Mouse (Mus musculus): ENCODE measurements around the gene Sorcs2. TPM values are rescaled to one million over a fixed set of nuclear protein-coding genes. Genes with fewer than 3 reads are reported as not detected.

Gene Sorcs2
- polyA plus RNA-seq, 1 experiment: 5.7 TPM

DNA sequence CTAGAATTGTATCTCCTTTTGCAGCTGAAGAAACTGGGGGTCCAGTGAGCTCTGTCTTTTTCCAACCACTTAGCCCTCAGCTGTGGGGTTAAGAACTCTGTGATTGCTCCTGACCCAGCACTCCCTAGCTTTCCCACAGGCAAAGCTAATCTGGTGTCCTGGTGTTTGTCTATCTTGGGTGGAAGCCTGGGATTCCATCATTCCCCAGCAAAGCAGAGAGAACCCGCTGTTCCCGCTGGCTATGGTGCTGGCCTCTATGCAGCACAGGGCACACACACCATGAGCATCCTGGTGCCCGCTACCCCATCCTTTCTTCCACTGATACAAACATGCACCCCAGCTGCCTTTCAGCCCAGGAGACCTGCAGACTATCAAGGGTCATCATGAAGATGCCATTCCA lies 42.3 kb downstream of the Sorcs2 start:
- TF ChIP-seq CTCF (IDR thresholded peaks at IDR 0.05; ENCODE audit: borderline replicate concordance, control insufficient read depth, extremely low read depth, insufficient read depth, low read length, poor library complexity) (no peak), POLR2A (IDR thresholded peaks at IDR 0.05; ENCODE audit: control insufficient read depth, extremely low read depth, insufficient read depth, low read length, poor library complexity) (no peak)
- 97% methylated on average over 3 of the region's 3 CpGs for WGBS
- H3K4me1 ChIP-seq (replicated peaks; ENCODE audit: control insufficient read depth, insufficient read depth, low read length): peaks cover 26% of the 10 kb centered on the region
- H3K36me3 ChIP-seq (ENCODE audit: control insufficient read depth, insufficient read depth, low read length): no peaks in the 10 kb centered on the region
- H3K27ac ChIP-seq (ENCODE audit: control insufficient read depth, insufficient read depth, low read length): no peak overlapping the region
- no peak for DNase-seq
- H3K4me3 ChIP-seq (ENCODE audit: control insufficient read depth, insufficient read depth, low read length): no peak overlapping the region
- no peaks in the 10 kb centered on the region for H3K27me3 ChIP-seq (ENCODE audit: control insufficient read depth, insufficient read depth, low read length)

GRCm38 (mm10) chr5:36353679-36354078 lies 44.3 kb downstream of the Sorcs2 start:
- peaks cover 11% of the 10 kb centered on the region for H3K4me1 ChIP-seq (replicated peaks; ENCODE audit: control insufficient read depth, insufficient read depth, low read length)
- no peaks in the 10 kb centered on the region for H3K27me3 ChIP-seq (ENCODE audit: control insufficient read depth, insufficient read depth, low read length)
- DNase-seq: no peak
- H3K27ac ChIP-seq (ENCODE audit: control insufficient read depth, insufficient read depth, low read length): no peak overlapping the region
- H3K36me3 ChIP-seq (ENCODE audit: control insufficient read depth, insufficient read depth, low read length): no peaks in the 10 kb centered on the region
- H3K4me3 ChIP-seq (ENCODE audit: control insufficient read depth, insufficient read depth, low read length): no peak overlapping the region
- 98% methylated on average over 6 of the region's 6 CpGs for WGBS
- TF ChIP-seq CTCF (IDR thresholded peaks at IDR 0.05; ENCODE audit: borderline replicate concordance, control insufficient read depth, extremely low read depth, insufficient read depth, low read length, poor library complexity) (no peak), POLR2A (IDR thresholded peaks at IDR 0.05; ENCODE audit: control insufficient read depth, extremely low read depth, insufficient read depth, low read length, poor library complexity) (no peak)

DNA sequence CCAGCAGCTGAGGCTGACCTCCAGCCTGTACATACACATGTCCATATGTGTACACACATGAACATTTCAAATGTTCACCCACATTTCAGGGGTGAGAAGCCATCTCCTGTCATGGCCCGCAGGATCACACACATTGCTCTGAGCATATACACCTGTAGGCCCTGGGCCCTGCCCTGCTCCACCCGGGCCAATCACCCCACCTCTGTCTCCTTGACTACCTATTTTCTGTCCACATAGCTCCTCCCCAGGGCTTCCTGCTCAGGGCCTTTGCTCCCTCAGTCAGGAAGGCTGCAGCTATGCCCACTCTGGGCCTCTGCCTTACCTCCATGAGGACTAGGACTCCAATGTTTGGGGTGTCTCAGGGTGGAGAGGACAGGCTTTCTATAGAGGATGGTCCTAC lies 44.7 kb downstream of the Sorcs2 start:
- no peak for TF ChIP-seq CTCF (IDR thresholded peaks at IDR 0.05; ENCODE audit: borderline replicate concordance, control insufficient read depth, extremely low read depth, insufficient read depth, low read length, poor library complexity)
- no peak for TF ChIP-seq POLR2A (IDR thresholded peaks at IDR 0.05; ENCODE audit: control insufficient read depth, extremely low read depth, insufficient read depth, low read length, poor library complexity)
- no peak overlapping the region for H3K27ac ChIP-seq (ENCODE audit: control insufficient read depth, insufficient read depth, low read length)
- H3K27me3 ChIP-seq (ENCODE audit: control insufficient read depth, insufficient read depth, low read length): no peaks in the 10 kb centered on the region
- 71% methylated on average over 2 of the region's 2 CpGs for WGBS
- H3K4me3 ChIP-seq (ENCODE audit: control insufficient read depth, insufficient read depth, low read length): no peak overlapping the region
- no peaks in the 10 kb centered on the region for H3K36me3 ChIP-seq (ENCODE audit: control insufficient read depth, insufficient read depth, low read length)
- DNase-seq: no peak
- peaks cover 9% of the 10 kb centered on the region for H3K4me1 ChIP-seq (replicated peaks; ENCODE audit: control insufficient read depth, insufficient read depth, low read length)

DNA sequence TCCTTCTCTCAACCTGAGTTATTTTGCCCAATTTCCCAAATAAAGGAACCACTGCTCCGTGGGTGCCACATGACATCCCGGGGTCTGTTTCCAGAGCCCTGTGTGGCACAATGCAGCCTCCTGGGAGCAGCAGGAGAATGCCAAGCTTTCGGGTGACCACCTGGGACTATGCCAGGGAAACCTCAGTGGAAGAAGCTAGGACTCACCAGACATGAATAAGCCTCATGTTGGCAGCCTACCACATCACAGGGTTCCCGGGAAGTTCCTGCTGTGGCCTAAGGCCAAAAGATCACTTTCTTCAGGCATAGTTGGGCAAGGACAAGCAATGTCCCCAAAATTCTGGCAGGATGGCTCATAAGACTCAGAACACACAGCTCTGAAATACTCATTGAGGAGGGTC lies 51.2 kb downstream of the Sorcs2 start:
- TF ChIP-seq CTCF (IDR thresholded peaks at IDR 0.05; ENCODE audit: borderline replicate concordance, control insufficient read depth, extremely low read depth, insufficient read depth, low read length, poor library complexity): no peak
- no peak for TF ChIP-seq POLR2A (IDR thresholded peaks at IDR 0.05; ENCODE audit: control insufficient read depth, extremely low read depth, insufficient read depth, low read length, poor library complexity)
- Histone ChIP-seq H3K36me3 (ENCODE audit: control insufficient read depth, insufficient read depth, low read length) (no peaks in the 10 kb centered on the region), H3K4me3 (ENCODE audit: control insufficient read depth, insufficient read depth, low read length) (no peak overlapping the region), H3K27me3 (ENCODE audit: control insufficient read depth, insufficient read depth, low read length) (no peaks in the 10 kb centered on the region), H3K4me1 (replicated peaks; ENCODE audit: control insufficient read depth, insufficient read depth, low read length) (no peaks in the 10 kb centered on the region), H3K27ac (ENCODE audit: control insufficient read depth, insufficient read depth, low read length) (no peak overlapping the region)
- no peak for DNase-seq
- WGBS: 98% methylated on average over 4 of the region's 4 CpGs

DNA sequence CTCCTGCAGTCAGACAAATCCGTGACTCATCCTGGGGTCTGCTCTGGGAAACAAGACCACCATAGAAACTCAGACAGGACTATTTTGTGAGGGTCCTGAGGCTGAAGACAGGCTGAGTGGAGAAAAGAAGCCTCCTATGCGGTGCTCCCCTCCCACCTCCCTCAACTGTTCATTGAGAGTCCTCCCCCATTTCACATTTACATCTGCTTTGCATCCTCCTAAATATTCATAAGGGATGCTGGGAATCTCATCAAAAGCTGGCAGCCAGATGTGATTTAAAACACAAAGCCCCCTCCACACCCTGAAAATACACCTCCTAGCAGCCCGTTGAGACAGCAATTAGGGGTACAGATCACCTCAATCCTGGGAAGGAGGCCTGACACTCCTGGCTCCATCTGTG lies 58.7 kb downstream of the Sorcs2 start:
- no peak for TF ChIP-seq CTCF (IDR thresholded peaks at IDR 0.05; ENCODE audit: borderline replicate concordance, control insufficient read depth, extremely low read depth, insufficient read depth, low read length, poor library complexity)
- TF ChIP-seq POLR2A (IDR thresholded peaks at IDR 0.05; ENCODE audit: control insufficient read depth, extremely low read depth, insufficient read depth, low read length, poor library complexity): no peak

DNA sequence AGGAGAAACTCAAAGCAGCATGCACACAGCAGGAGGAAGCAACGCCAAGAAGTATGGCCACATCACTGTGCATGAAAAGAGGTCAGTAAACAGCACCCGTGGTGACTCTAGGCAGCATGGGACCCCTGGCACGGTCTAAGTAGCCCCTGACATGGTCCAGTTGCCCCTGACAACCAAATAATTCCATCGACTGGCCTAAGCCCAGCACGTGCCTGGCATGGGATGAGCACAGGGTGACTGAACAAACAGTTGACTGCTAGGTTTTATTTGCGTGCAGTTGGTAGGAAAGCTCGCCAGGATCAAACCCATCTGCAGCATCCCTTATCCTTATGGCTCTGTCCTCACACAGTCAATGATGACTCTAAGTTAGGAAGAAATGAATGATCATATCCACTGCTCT lies 61.7 kb downstream of the Sorcs2 start:
- Histone ChIP-seq H3K27me3 (ENCODE audit: control insufficient read depth, insufficient read depth, low read length) (no peaks in the 10 kb centered on the region), H3K4me1 (replicated peaks; ENCODE audit: control insufficient read depth, insufficient read depth, low read length) (no peaks in the 10 kb centered on the region), H3K27ac (ENCODE audit: control insufficient read depth, insufficient read depth, low read length) (no peak overlapping the region), H3K4me3 (ENCODE audit: control insufficient read depth, insufficient read depth, low read length) (no peak overlapping the region), H3K36me3 (ENCODE audit: control insufficient read depth, insufficient read depth, low read length) (no peaks in the 10 kb centered on the region)
- no peak for DNase-seq
- TF ChIP-seq POLR2A (IDR thresholded peaks at IDR 0.05; ENCODE audit: control insufficient read depth, extremely low read depth, insufficient read depth, low read length, poor library complexity) (no peak), CTCF (IDR thresholded peaks at IDR 0.05; ENCODE audit: borderline replicate concordance, control insufficient read depth, extremely low read depth, insufficient read depth, low read length, poor library complexity) (no peak)
- 92% methylated on average over 7 of the region's 7 CpGs for WGBS

More for the DNA sequence above, 58.7 kb downstream of the Sorcs2 start:
- Histone ChIP-seq H3K4me1 (replicated peaks; ENCODE audit: control insufficient read depth, insufficient read depth, low read length) (no peaks in the 10 kb centered on the region), H3K36me3 (ENCODE audit: control insufficient read depth, insufficient read depth, low read length) (no peaks in the 10 kb centered on the region), H3K27me3 (ENCODE audit: control insufficient read depth, insufficient read depth, low read length) (no peaks in the 10 kb centered on the region), H3K4me3 (ENCODE audit: control insufficient read depth, insufficient read depth, low read length) (no peak overlapping the region), H3K27ac (ENCODE audit: control insufficient read depth, insufficient read depth, low read length) (no peak overlapping the region)
- WGBS: 90% methylated on average over 3 of the region's 3 CpGs
- no peak for DNase-seq

DNA sequence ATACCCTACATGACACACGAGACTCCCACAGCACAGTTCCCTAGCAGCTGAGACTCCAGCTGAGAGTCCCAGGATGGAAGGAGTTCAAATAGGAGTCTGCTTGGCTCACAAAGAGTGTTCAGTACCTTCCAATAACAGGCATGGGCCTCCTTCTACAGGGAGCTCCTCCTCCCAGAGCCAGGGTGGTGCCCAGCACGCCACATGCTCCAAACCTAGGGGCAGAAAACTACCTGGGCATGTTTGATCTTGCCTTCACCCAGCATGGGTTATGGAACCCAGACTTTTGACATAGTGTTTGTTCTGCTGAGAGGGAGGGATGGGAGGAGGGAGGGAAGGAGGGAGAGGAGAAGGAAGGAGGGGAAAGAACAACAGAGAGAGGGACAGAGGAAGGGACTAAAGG lies 62.3 kb downstream of the Sorcs2 start:
- no peaks in the 10 kb centered on the region for H3K36me3 ChIP-seq (ENCODE audit: control insufficient read depth, insufficient read depth, low read length)
- no peak overlapping the region for H3K27ac ChIP-seq (ENCODE audit: control insufficient read depth, insufficient read depth, low read length)
- no peak for TF ChIP-seq CTCF (IDR thresholded peaks at IDR 0.05; ENCODE audit: borderline replicate concordance, control insufficient read depth, extremely low read depth, insufficient read depth, low read length, poor library complexity)
- TF ChIP-seq POLR2A (IDR thresholded peaks at IDR 0.05; ENCODE audit: control insufficient read depth, extremely low read depth, insufficient read depth, low read length, poor library complexity): no peak
- H3K4me1 ChIP-seq (replicated peaks; ENCODE audit: control insufficient read depth, insufficient read depth, low read length): no peaks in the 10 kb centered on the region
- DNase-seq: no peak
- H3K4me3 ChIP-seq (ENCODE audit: control insufficient read depth, insufficient read depth, low read length): no peak overlapping the region
- no peaks in the 10 kb centered on the region for H3K27me3 ChIP-seq (ENCODE audit: control insufficient read depth, insufficient read depth, low read length)
- 98% methylated on average over 2 of the region's 2 CpGs for WGBS

All from thymus, adult 2 months (tissue).